Mouse (Mus musculus): ENCODE results near the gene Wbp1. TPM values are rescaled to one million over a fixed set of nuclear protein-coding genes. Genes with fewer than 3 reads are reported as not detected.

The Wbp1 gene
- polyA plus RNA-seq, 1 experiment: 82.4 TPM

DNA sequence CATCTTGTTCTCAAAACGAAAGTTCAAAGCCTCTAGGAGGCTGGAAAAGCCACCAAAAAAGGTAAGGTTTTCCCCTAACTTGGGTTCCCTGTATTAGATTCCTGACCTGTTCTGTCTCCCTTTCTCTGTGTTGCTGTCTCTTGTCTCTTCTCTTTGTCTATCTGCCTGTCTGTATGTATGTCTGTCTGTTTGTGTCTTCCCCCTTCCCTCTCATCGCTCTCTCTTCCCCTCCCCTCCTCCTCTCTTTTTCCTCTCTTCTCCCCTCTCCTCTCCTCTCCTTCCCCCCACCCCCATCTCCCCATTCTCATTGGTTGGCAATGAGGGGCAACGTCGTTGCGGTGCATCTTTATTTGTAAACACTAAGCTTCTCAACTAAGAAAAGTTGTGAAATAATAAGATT is 4.0 kb upstream of the Wbp1 start, which contains the start of gene Ino80b:
Ino80b (minus strand) TSS at position 101 of the 400 bp plus-strand sequence.
- no peaks in the 10 kb centered on the region for H3K36me3 ChIP-seq (ENCODE audit: control insufficient read depth, insufficient read depth)
- peak within 1 kb of the TSS; percentile 87 for H3ac ChIP-seq (ENCODE audit: control insufficient read depth, insufficient read length, low read depth)
- no peak for TF ChIP-seq FOSL1 (IDR thresholded peaks at IDR 0.05; ENCODE audit: insufficient read depth, low read length, poor library complexity, severe bottlenecking)
- no peak for TF ChIP-seq MYOG (IDR thresholded peaks at IDR 0.05; ENCODE audit: control insufficient read depth, extremely low read depth, insufficient read length)
- TF ChIP-seq MAX (IDR thresholded peaks at IDR 0.05): no peak
- no peak for TF ChIP-seq CEBPB (IDR thresholded peaks at IDR 0.05; ENCODE audit: low read depth)
- no peak for TF ChIP-seq USF1 (IDR thresholded peaks at IDR 0.05; ENCODE audit: low read depth)
- no peak for TF ChIP-seq MYOD1 (IDR thresholded peaks at IDR 0.05; ENCODE audit: control insufficient read depth, insufficient read length, low read depth)
- H3K79me3 ChIP-seq (ENCODE audit: low read depth): peaks cover 6% of the 10 kb centered on the region
- H3K27me3 ChIP-seq (ENCODE audit: control insufficient read depth, insufficient read depth, insufficient read length): no peaks in the 10 kb centered on the region
- peak within 1 kb of the TSS; percentile 75 for H3K4me3 ChIP-seq (ENCODE audit: insufficient read depth, poor library complexity, severe bottlenecking)
- peaks cover 33% of the 10 kb centered on the region for H3K79me2 ChIP-seq (ENCODE audit: control insufficient read depth, insufficient read depth)

GRCm38 (mm10) chr6:83124851-83125312 is 3.5 kb upstream of the Wbp1 start:
- peak overlapping the region; percentile 75 for H3K4me3 ChIP-seq (ENCODE audit: insufficient read depth, poor library complexity, severe bottlenecking)
- peaks cover 38% of the 10 kb centered on the region for H3K79me2 ChIP-seq (ENCODE audit: control insufficient read depth, insufficient read depth)
- no peak for TF ChIP-seq CEBPB (IDR thresholded peaks at IDR 0.05; ENCODE audit: low read depth)
- TF ChIP-seq MAX (IDR thresholded peaks at IDR 0.05): peak; percentile 72
- TF ChIP-seq MYOD1 (IDR thresholded peaks at IDR 0.05; ENCODE audit: control insufficient read depth, insufficient read length, low read depth): no peak
- TF ChIP-seq CTCF (IDR thresholded peaks at IDR 0.05; ENCODE audit: control insufficient read depth, insufficient read depth, insufficient read length): no peak
- no peaks in the 10 kb centered on the region for H3K36me3 ChIP-seq (ENCODE audit: control insufficient read depth, insufficient read depth)
- no peaks in the 10 kb centered on the region for H3K27me3 ChIP-seq (ENCODE audit: control insufficient read depth, insufficient read depth, insufficient read length)
- peaks cover 6% of the 10 kb centered on the region for H3K79me3 ChIP-seq (ENCODE audit: low read depth)
- peak overlapping the region; percentile 87 for H3ac ChIP-seq (ENCODE audit: control insufficient read depth, insufficient read length, low read depth)

- no peak overlapping the region for H3K4me3 ChIP-seq (ENCODE audit: insufficient read depth, poor library complexity, severe bottlenecking)
- peaks cover 14% of the 10 kb centered on the region for H3K36me3 ChIP-seq (ENCODE audit: control insufficient read depth, insufficient read depth)
- no peak overlapping the region for H3ac ChIP-seq (ENCODE audit: control insufficient read depth, insufficient read length, low read depth)
- peaks cover 50% of the 10 kb centered on the region for H3K79me2 ChIP-seq (ENCODE audit: control insufficient read depth, insufficient read depth)
- H3K79me3 ChIP-seq (ENCODE audit: low read depth): peaks cover 6% of the 10 kb centered on the region
- TF ChIP-seq CTCF (IDR thresholded peaks at IDR 0.05; ENCODE audit: control insufficient read depth, insufficient read depth, insufficient read length): no peak
- no peak for TF ChIP-seq USF1 (IDR thresholded peaks at IDR 0.05; ENCODE audit: low read depth)
- TF ChIP-seq MAX (IDR thresholded peaks at IDR 0.05): no peak
- no peak for TF ChIP-seq MYOG (IDR thresholded peaks at IDR 0.05; ENCODE audit: control insufficient read depth, extremely low read depth, insufficient read length)
- no peak for TF ChIP-seq MYOD1 (IDR thresholded peaks at IDR 0.05; ENCODE audit: control insufficient read depth, insufficient read length, low read depth)
- TF ChIP-seq FOSL1 (IDR thresholded peaks at IDR 0.05; ENCODE audit: insufficient read depth, low read length, poor library complexity, severe bottlenecking): no peak
- no peak for TF ChIP-seq CEBPB (IDR thresholded peaks at IDR 0.05; ENCODE audit: low read depth)
- H3K27me3 ChIP-seq (ENCODE audit: control insufficient read depth, insufficient read depth, insufficient read length): no peaks in the 10 kb centered on the region
Observed at GRCm38 (mm10) chr6:83122961-83123360, 1.6 kb upstream of the Wbp1 start.

- no peaks in the 10 kb centered on the region for H3K27me3 ChIP-seq (ENCODE audit: control insufficient read depth, insufficient read depth, insufficient read length)
- peak overlapping the region; percentile 49 for H3K4me3 ChIP-seq (ENCODE audit: insufficient read depth, poor library complexity, severe bottlenecking)
- H3K79me2 ChIP-seq (ENCODE audit: control insufficient read depth, insufficient read depth): peaks cover 59% of the 10 kb centered on the region
- H3K79me3 ChIP-seq (ENCODE audit: low read depth): peaks cover 10% of the 10 kb centered on the region
- H3K36me3 ChIP-seq (ENCODE audit: control insufficient read depth, insufficient read depth): peaks cover 23% of the 10 kb centered on the region
- TF ChIP-seq CTCF (IDR thresholded peaks at IDR 0.05; ENCODE audit: control insufficient read depth, insufficient read depth, insufficient read length) (no peak), FOSL1 (IDR thresholded peaks at IDR 0.05; ENCODE audit: insufficient read depth, low read length, poor library complexity, severe bottlenecking) (no peak), CEBPB (IDR thresholded peaks at IDR 0.05; ENCODE audit: low read depth) (no peak)
- H3ac ChIP-seq (ENCODE audit: control insufficient read depth, insufficient read length, low read depth): peak overlapping the region; percentile 73
Observed at GRCm38 (mm10) chr6:83121863-83122710, 728 bp upstream of the Wbp1 start.

DNA sequence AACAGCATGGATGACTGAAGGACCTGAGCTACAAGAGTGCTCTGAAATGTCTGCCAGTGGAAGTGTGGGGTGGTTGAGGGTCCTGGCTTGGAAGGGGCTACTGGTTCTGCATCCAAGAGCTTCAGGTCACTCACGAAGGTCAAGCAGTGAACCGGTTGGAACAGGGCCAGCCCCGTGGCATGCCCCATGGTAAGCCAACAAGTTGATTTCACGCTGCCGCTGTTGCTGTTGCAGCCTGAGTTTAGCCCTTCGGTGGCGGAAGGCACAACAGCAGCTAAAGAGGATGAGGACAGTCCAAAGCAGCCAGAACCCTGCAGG is 1.7 kb downstream of the Wbp1 start:
- Histone ChIP-seq H3K79me3 (ENCODE audit: low read depth) (peaks cover 24% of the 10 kb centered on the region), H3K27me3 (ENCODE audit: control insufficient read depth, insufficient read depth, insufficient read length) (no peaks in the 10 kb centered on the region), H3K36me3 (ENCODE audit: control insufficient read depth, insufficient read depth) (peaks cover 28% of the 10 kb centered on the region), H3K4me3 (ENCODE audit: insufficient read depth, poor library complexity, severe bottlenecking) (no peak overlapping the region), H3K79me2 (ENCODE audit: control insufficient read depth, insufficient read depth) (peaks cover 81% of the 10 kb centered on the region), H3ac (ENCODE audit: control insufficient read depth, insufficient read length, low read depth) (peak overlapping the region; percentile 13)
- no peak for TF ChIP-seq FOSL1 (IDR thresholded peaks at IDR 0.05; ENCODE audit: insufficient read depth, low read length, poor library complexity, severe bottlenecking)
- TF ChIP-seq USF1 (IDR thresholded peaks at IDR 0.05; ENCODE audit: low read depth): no peak
- no peak for TF ChIP-seq MAX (IDR thresholded peaks at IDR 0.05)
- no peak for TF ChIP-seq CEBPB (IDR thresholded peaks at IDR 0.05; ENCODE audit: low read depth)
- no peak for TF ChIP-seq MYOD1 (IDR thresholded peaks at IDR 0.05; ENCODE audit: control insufficient read depth, insufficient read length, low read depth)
- TF ChIP-seq MYOG (IDR thresholded peaks at IDR 0.05; ENCODE audit: control insufficient read depth, extremely low read depth, insufficient read length): no peak
- no peak for TF ChIP-seq CTCF (IDR thresholded peaks at IDR 0.05; ENCODE audit: control insufficient read depth, insufficient read depth, insufficient read length)
